Mouse (Mus musculus): ENCODE results near the gene Fcrla. TPM values are rescaled to one million over a fixed set of nuclear protein-coding genes. Genes with fewer than 3 reads are reported as not detected.
A peak's percentile ranks its signal among the peaks of the same experiment; 100 is the strongest.

Gene Fcrla
- polyA plus RNA-seq, 1 experiment, result 0.53 TPM

- no peak for DNase-seq (ENCODE audit: low read depth)
Measured at GRCm38 (mm10) chr1:170889310-170889709, 38.1 kb downstream of the Fcrla start.

GRCm38 (mm10) chr1:170886044-170886458 lies 41.3 kb downstream of the Fcrla start:
- DNase-seq (ENCODE audit: low read depth), result no peak

GRCm38 (mm10) chr1:170884978-170885561 lies 42.3 kb downstream of the Fcrla start, which contains the start of the genes Gm26620 and Dusp12:
Gene Gm26620 (plus strand): TSS chr1:170885065.
Gene Dusp12 (minus strand): TSS chr1:170885540.
- peak; percentile 40 for DNase-seq (ENCODE audit: low read depth)

- no peak for DNase-seq (ENCODE audit: low read depth)
Measured at GRCm38 (mm10) chr1:170884390-170884789, 43.0 kb downstream of the Fcrla start.

GRCm38 (mm10) chr1:170882915-170883485 lies 44.4 kb downstream of the Fcrla start:
- DNase-seq (ENCODE audit: low read depth), result no peak

GRCm38 (mm10) chr1:170876906-170877305 lies 50.5 kb downstream of the Fcrla start:
- no peak for DNase-seq (ENCODE audit: low read depth)

- DNase-seq (ENCODE audit: low read depth), result no peak
Measured at GRCm38 (mm10) chr1:170875676-170876075, 51.7 kb downstream of the Fcrla start.

GRCm38 (mm10) chr1:170871961-170872360 lies 55.4 kb downstream of the Fcrla start:
- DNase-seq (ENCODE audit: low read depth), result no peak

GRCm38 (mm10) chr1:170871402-170871801 lies 56.0 kb downstream of the Fcrla start:
- no peak for DNase-seq (ENCODE audit: low read depth)

GRCm38 (mm10) chr1:170868905-170869283 lies 58.5 kb downstream of the Fcrla start:
- no peak for DNase-seq (ENCODE audit: low read depth)

- DNase-seq (ENCODE audit: low read depth), result peak; percentile 81
Measured at GRCm38 (mm10) chr1:170868107-170868904, 59.1 kb downstream of the Fcrla start.

- peak; percentile 56 for DNase-seq (ENCODE audit: low read depth)
Measured at GRCm38 (mm10) chr1:170867691-170868105, 59.7 kb downstream of the Fcrla start, which contains the start of gene Atf6. Gene Atf6 (minus strand): TSS chr1:170867771.

Other genes with a start within 250 kb of the Fcrla start
- gene Atf6, start 59.8 kb downstream of the Fcrla start, polyA plus RNA-seq (2012; rRNA removed), result 23.1 and 23.4 TPM in 2 replicates
- 1.4 and 1.5 TPM in 2 replicates for gene Gm26620, start 42.5 kb downstream of the Fcrla start, polyA plus RNA-seq (2012; rRNA removed)
- gene Dusp12, start 42.0 kb downstream of the Fcrla start, polyA plus RNA-seq (2012; rRNA removed), result 15.6 and 15.9 TPM in 2 replicates
- gene Fcrlb, start 14.6 kb downstream of the Fcrla start, polyA plus RNA-seq (2012; rRNA removed), result 0.14 and 0.15 TPM in 2 replicates
- gene Fcgr2b, start 49.0 kb upstream of the Fcrla start, polyA plus RNA-seq (2012; rRNA removed), result 43.9 and 56.3 TPM in 2 replicates
- 1.5 TPM in 2 replicates for gene Fcgr4, start 91.3 kb upstream of the Fcrla start, polyA plus RNA-seq (2012; rRNA removed)
- gene Fcgr3, start 137.4 kb upstream of the Fcrla start, polyA plus RNA-seq (2012; rRNA removed), result 20.4 and 28.6 TPM in 2 replicates
- 12.0 and 21.2 TPM in 2 replicates for gene Cfap126, start 186.3 kb upstream of the Fcrla start, polyA plus RNA-seq (2012; rRNA removed)
- gene Sdhc, start 223.0 kb upstream of the Fcrla start, polyA plus RNA-seq (2012; rRNA removed), result 248 and 250 TPM in 2 replicates
- gene Mpz, start 223.1 kb upstream of the Fcrla start, polyA plus RNA-seq (2012; rRNA removed), result 2.3 and 2.9 TPM in 2 replicates